Mouse (Mus musculus): ENCODE results near the gene Stam2. TPM values are rescaled to one million over a fixed set of nuclear protein-coding genes. Genes with fewer than 3 reads are reported as not detected.
A peak's percentile ranks its signal among the peaks of the same experiment; 100 is the strongest.

The Stam2 gene
- polyA plus RNA-seq, 1 experiment from 2014 or later, result 45.9 TPM

DNA sequence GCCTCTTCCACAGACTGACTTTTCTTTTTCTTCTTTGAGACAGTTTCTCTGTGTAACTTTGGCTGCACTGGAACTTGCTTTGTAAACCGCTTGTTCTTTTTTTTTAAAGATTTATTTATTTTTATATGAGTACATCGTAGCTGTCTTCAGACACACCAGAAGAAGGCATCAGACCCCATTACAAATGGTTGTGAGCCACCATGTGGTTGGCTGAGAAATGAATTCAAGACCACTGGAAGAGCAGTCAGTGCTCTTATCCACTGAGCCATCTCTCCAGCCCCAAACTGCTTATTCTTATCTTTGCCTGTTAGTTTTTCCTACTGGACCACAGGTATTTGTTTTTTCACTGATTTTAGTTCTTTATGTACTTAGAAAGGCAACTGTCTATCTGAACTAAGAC, 31.3 kb downstream of the Stam2 start:
- ATAC-seq (ENCODE audit: low FRiP score) (no peak), DNase-seq (ENCODE audit: low spot score) (no peak)
- no peaks in the 10 kb centered on the region for H3K9me3 ChIP-seq (ENCODE audit: control insufficient read depth, low read length)
- H3K27ac ChIP-seq (ENCODE audit: low read depth, low read length), result no peak overlapping the region
- WGBS, result 96% methylated on average over 2 of the region's 2 CpGs
- no peak overlapping the region for H3K4me3 ChIP-seq (ENCODE audit: low read depth, low read length)
- H3K36me3 ChIP-seq (ENCODE audit: control insufficient read depth, insufficient read depth, low read length), result peaks cover 5% of the 10 kb centered on the region; the same call in 1 of the 2 replicates
- no peak overlapping the region for H3K9ac ChIP-seq (ENCODE audit: low read depth, low read length)
- no peak overlapping the region for H3K4me2 ChIP-seq (replicated peaks; ENCODE audit: low read depth, low read length)
- H3K27me3 ChIP-seq (ENCODE audit: control insufficient read depth, insufficient read depth, low read length), result no peaks in the 10 kb centered on the region
- no peaks in the 10 kb centered on the region for H3K4me1 ChIP-seq (replicated peaks; ENCODE audit: control insufficient read depth, insufficient read depth, low read length)

DNA sequence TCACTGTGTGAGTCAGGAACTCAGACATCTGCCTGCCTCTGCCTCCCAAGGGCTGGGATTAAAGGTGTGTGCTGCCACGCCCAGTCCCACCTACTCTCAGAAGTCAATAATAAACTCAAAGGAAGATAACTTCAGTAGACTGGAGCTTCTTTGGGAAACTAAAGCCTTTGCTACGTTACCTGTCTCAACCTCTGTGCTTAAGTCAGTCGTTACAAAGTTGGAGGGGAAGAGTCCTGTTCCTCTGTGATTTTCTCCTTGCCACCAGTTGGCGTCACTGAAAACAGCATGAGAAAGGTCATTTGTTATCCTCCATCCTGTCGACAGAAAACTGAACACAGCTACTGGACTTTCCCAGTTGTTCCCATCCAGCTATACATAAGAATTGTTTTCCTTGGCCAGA, 32.7 kb downstream of the Stam2 start:
- ATAC-seq (ENCODE audit: low FRiP score), result no peak

DNA sequence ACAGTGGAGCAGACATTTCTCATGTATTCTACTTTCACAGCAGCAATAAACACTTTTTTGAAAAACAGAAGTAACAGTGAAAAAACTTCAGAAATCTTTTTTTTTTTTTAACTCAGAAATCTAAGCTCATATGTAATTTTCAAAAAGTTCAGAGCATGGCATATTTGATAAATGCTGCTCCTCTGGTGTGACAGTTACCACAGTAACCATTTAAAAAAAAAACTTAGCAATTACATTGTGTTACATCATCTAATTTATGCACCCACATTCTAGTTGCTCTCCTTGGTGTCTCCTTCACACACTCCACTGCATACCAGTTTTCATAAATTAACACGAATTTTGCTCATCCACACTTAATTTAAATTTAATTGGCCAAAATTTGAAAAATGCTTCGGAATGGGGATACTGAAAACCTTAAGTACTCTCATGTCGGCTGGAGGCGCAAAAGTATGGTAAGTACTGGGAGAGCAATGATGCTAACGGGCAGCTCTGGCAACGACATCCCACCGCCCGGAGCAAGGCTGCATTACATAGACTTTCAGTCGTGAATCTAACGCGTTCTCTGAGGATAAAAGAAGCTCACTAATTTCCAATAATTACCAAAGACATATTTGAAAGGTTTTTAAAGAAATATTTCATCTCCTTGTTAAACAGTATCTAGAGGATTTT, 40.6 kb downstream of the Stam2 start:
- H3K4me2 ChIP-seq (replicated peaks; ENCODE audit: low read depth, low read length), result no peak overlapping the region
- ATAC-seq (ENCODE audit: low FRiP score) (no peak), DNase-seq (ENCODE audit: low spot score) (no peak)
- H3K4me1 ChIP-seq (replicated peaks; ENCODE audit: control insufficient read depth, insufficient read depth, low read length), result no peaks in the 10 kb centered on the region
- H3K27me3 ChIP-seq (ENCODE audit: control insufficient read depth, insufficient read depth, low read length), result no peaks in the 10 kb centered on the region
- H3K27ac ChIP-seq (ENCODE audit: low read depth, low read length), result no peak overlapping the region
- peaks cover 3% of the 10 kb centered on the region; the same call in 1 of the 2 replicates for H3K36me3 ChIP-seq (ENCODE audit: control insufficient read depth, insufficient read depth, low read length)
- WGBS, result 89% methylated on average over 11 of the region's 11 CpGs
- H3K9me3 ChIP-seq (ENCODE audit: control insufficient read depth, low read length), result no peaks in the 10 kb centered on the region
- no peak overlapping the region for H3K9ac ChIP-seq (ENCODE audit: low read depth, low read length)
- no peak overlapping the region for H3K4me3 ChIP-seq (ENCODE audit: low read depth, low read length)

More for the DNA sequence above, 32.7 kb downstream of the Stam2 start:
- no peaks in the 10 kb centered on the region for H3K27me3 ChIP-seq (ENCODE audit: control insufficient read depth, insufficient read depth, low read length)
- no peaks in the 10 kb centered on the region for H3K4me1 ChIP-seq (replicated peaks; ENCODE audit: control insufficient read depth, insufficient read depth, low read length)
- H3K9ac ChIP-seq (ENCODE audit: low read depth, low read length), result no peak overlapping the region
- no peak overlapping the region for H3K4me3 ChIP-seq (ENCODE audit: low read depth, low read length)
- H3K27ac ChIP-seq (ENCODE audit: low read depth, low read length), result no peak overlapping the region
- no peak for DNase-seq (ENCODE audit: low spot score)
- H3K36me3 ChIP-seq (ENCODE audit: control insufficient read depth, insufficient read depth, low read length), result peaks cover 2% of the 10 kb centered on the region; the same call in 1 of the 2 replicates
- H3K9me3 ChIP-seq (ENCODE audit: control insufficient read depth, low read length), result no peaks in the 10 kb centered on the region
- 91% methylated on average over 5 of the region's 5 CpGs for WGBS
- H3K4me2 ChIP-seq (replicated peaks; ENCODE audit: low read depth, low read length), result no peak overlapping the region

DNA sequence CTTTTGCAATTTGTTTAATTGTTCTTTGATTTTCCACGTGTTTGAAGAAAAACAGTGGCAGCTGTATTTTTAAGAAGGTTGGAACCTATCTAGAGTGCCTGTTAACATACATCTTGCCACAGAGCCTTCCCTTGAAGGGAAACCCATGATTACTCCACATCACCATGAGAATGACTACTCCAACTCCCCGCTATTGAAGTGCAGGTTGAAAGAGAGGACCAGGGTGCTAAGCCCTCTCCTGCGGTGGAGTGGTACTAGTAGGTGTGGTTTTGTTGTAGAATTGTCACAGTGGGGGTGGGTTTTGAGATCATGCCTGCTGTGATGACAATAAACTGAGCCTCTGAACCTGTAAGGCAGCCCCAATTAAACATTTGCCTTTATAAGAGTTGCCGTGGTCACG, 41.7 kb downstream of the Stam2 start:
- Histone ChIP-seq H3K27me3 (ENCODE audit: control insufficient read depth, insufficient read depth, low read length) (no peaks in the 10 kb centered on the region), H3K27ac (ENCODE audit: low read depth, low read length) (no peak overlapping the region), H3K4me3 (ENCODE audit: low read depth, low read length) (no peak overlapping the region), H3K36me3 (ENCODE audit: control insufficient read depth, insufficient read depth, low read length) (peaks cover 3% of the 10 kb centered on the region; the same call in 1 of the 2 replicates), H3K4me1 (replicated peaks; ENCODE audit: control insufficient read depth, insufficient read depth, low read length) (no peaks in the 10 kb centered on the region), H3K4me2 (replicated peaks; ENCODE audit: low read depth, low read length) (no peak overlapping the region), H3K9me3 (ENCODE audit: control insufficient read depth, low read length) (no peaks in the 10 kb centered on the region), H3K9ac (ENCODE audit: low read depth, low read length) (no peak overlapping the region)
- ATAC-seq (ENCODE audit: low FRiP score) (no peak), DNase-seq (ENCODE audit: low spot score) (no peak)
- 65% methylated on average over 5 of the region's 5 CpGs for WGBS

DNA sequence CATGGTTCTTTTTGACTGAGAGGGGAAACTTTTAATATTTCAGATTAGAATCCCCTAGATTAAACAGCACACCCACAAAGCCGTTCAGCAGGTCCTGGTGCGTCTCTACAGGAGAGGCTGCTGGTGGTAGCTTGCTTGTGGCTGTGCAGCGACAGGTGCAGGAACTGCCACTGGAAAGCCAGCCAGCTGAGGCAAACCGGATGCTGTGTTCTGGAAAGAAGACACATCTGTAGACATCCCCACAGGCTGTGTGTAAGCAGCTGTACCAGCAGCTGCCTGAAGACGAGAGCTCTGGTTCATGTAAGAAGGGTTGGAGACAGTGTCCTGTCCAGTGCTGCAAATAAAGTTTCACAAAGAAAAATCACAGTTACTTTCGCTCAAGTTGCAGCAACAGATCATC, 47.5 kb downstream of the Stam2 start:
- Histone ChIP-seq H3K4me2 (replicated peaks; ENCODE audit: low read depth, low read length) (no peak overlapping the region), H3K27ac (ENCODE audit: low read depth, low read length) (no peak overlapping the region), H3K9ac (ENCODE audit: low read depth, low read length) (no peak overlapping the region), H3K36me3 (ENCODE audit: control insufficient read depth, insufficient read depth, low read length) (peaks cover 3% of the 10 kb centered on the region; the same call in 1 of the 2 replicates), H3K4me3 (ENCODE audit: low read depth, low read length) (no peak overlapping the region), H3K4me1 (replicated peaks; ENCODE audit: control insufficient read depth, insufficient read depth, low read length) (no peaks in the 10 kb centered on the region), H3K27me3 (ENCODE audit: control insufficient read depth, insufficient read depth, low read length) (no peaks in the 10 kb centered on the region), H3K9me3 (ENCODE audit: control insufficient read depth, low read length) (no peaks in the 10 kb centered on the region)
- ATAC-seq (ENCODE audit: low FRiP score) (no peak), DNase-seq (ENCODE audit: low spot score) (no peak)
- 90% methylated on average over 6 of the region's 6 CpGs for WGBS

DNA sequence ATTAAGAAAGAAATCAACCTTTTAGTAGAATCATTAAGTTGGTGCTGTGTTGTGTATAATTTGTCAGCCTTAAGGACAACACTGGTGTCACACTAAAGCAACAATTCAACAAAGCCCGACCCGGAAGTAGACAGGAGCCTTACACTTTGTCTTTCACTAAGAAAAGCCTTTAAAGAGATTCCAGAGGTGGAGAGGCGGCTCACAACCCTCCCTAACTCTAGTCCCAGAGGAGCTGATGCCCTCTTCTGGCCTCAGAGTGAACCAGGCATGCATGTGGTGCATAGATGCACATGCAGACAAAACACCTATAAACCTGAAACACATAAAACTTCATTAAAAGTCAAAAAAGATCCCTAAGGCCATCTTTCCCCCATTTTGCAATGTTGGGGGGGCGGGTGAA, 50.3 kb downstream of the Stam2 start:
- WGBS, result 70% methylated on average over 4 of the region's 4 CpGs
- Histone ChIP-seq H3K36me3 (ENCODE audit: control insufficient read depth, insufficient read depth, low read length) (no peaks in the 10 kb centered on the region), H3K4me2 (replicated peaks; ENCODE audit: low read depth, low read length) (no peak overlapping the region), H3K4me3 (ENCODE audit: low read depth, low read length) (no peak overlapping the region), H3K27me3 (ENCODE audit: control insufficient read depth, insufficient read depth, low read length) (no peaks in the 10 kb centered on the region), H3K27ac (ENCODE audit: low read depth, low read length) (no peak overlapping the region), H3K4me1 (replicated peaks; ENCODE audit: control insufficient read depth, insufficient read depth, low read length) (no peaks in the 10 kb centered on the region), H3K9me3 (ENCODE audit: control insufficient read depth, low read length) (no peaks in the 10 kb centered on the region), H3K9ac (ENCODE audit: low read depth, low read length) (no peak overlapping the region)
- DNase-seq (ENCODE audit: low spot score), result no peak
- ATAC-seq (ENCODE audit: low FRiP score), result no peak

DNA sequence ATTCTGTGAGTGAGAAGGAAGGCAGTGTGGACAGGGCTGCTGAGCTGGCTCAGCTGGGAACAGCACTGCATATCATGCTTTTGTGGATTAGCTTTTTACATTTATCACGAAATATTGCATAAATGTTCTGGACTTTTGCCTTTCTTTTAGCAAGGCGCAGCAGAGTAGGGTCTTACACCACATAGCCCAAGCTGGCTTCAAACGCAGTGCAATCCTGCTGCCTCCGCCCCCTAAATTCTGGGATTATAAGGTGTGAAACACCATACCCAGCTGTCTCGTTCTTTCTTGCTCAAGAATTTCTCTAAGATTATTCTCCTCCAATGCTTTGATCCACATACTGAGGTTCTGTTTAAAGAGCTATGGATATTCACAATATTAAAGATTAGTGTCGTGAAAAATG, 55.5 kb downstream of the Stam2 start:
- H3K9me3 ChIP-seq (ENCODE audit: control insufficient read depth, low read length), result no peaks in the 10 kb centered on the region
- H3K27me3 ChIP-seq (ENCODE audit: control insufficient read depth, insufficient read depth, low read length), result no peaks in the 10 kb centered on the region
- H3K4me1 ChIP-seq (replicated peaks; ENCODE audit: control insufficient read depth, insufficient read depth, low read length), result no peaks in the 10 kb centered on the region
- WGBS, result 87% methylated on average over 6 of the region's 6 CpGs
- no peak overlapping the region for H3K9ac ChIP-seq (ENCODE audit: low read depth, low read length)
- no peak overlapping the region for H3K4me3 ChIP-seq (ENCODE audit: low read depth, low read length)
- H3K36me3 ChIP-seq (ENCODE audit: control insufficient read depth, insufficient read depth, low read length), result no peaks in the 10 kb centered on the region
- DNase-seq (ENCODE audit: low spot score), result no peak
- no peak for ATAC-seq (ENCODE audit: low FRiP score)
- H3K4me2 ChIP-seq (replicated peaks; ENCODE audit: low read depth, low read length), result no peak overlapping the region
- H3K27ac ChIP-seq (ENCODE audit: low read depth, low read length), result no peak overlapping the region

DNA sequence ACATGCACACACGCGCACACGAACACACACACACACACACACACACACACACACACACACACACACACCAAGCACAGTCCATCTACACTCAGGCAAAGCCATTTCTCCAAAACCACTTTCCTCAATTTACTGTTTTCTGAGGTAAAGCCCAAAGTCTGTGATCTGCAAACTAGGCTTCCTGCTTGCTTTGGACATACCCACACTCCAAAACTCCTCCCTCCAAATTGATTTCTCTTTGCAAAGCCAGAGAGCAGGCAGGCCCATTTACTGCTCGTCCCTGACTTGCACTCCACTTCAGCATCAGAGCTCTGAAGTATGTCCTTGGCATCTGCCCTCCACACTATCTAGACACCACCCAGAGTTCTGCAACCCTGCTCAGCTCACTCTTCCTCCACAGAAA, 64.5 kb downstream of the Stam2 start:
- Histone ChIP-seq H3K27ac (ENCODE audit: low read depth, low read length) (no peak overlapping the region), H3K27me3 (ENCODE audit: control insufficient read depth, insufficient read depth, low read length) (peaks cover 11% of the 10 kb centered on the region), H3K4me1 (replicated peaks; ENCODE audit: control insufficient read depth, insufficient read depth, low read length) (no peaks in the 10 kb centered on the region), H3K4me2 (replicated peaks; ENCODE audit: low read depth, low read length) (no peak overlapping the region), H3K9ac (ENCODE audit: low read depth, low read length) (no peak overlapping the region), H3K4me3 (ENCODE audit: low read depth, low read length) (no peak overlapping the region), H3K36me3 (ENCODE audit: control insufficient read depth, insufficient read depth, low read length) (no peaks in the 10 kb centered on the region), H3K9me3 (ENCODE audit: control insufficient read depth, low read length) (no peaks in the 10 kb centered on the region)
- DNase-seq (ENCODE audit: low spot score), result no peak
- ATAC-seq (ENCODE audit: low FRiP score), result no peak
- 57% methylated on average over 4 of the region's 4 CpGs for WGBS

DNA sequence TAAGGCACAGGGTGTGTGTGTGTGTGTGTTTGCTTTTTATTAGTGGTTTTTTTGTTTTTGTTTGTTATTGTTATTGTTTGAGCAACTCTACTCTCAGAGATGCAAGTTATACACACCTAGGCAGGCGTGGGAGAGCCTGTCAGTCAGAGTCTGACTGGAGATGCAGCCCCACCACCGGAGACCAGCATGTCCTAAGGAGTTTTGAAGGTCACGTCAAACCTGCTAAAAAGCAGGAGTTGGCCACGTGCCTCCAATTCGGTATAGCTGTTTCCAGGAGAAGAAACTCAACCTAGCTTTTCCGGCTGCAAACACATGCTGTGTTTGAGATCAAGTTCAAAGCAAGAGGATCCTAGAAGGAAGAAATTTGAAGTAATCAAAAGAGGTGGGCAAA, 65.2 kb downstream of the Stam2 start:
- Histone ChIP-seq H3K9me3 (ENCODE audit: control insufficient read depth, low read length) (no peaks in the 10 kb centered on the region), H3K27me3 (ENCODE audit: control insufficient read depth, insufficient read depth, low read length) (peaks cover 11% of the 10 kb centered on the region), H3K4me1 (replicated peaks; ENCODE audit: control insufficient read depth, insufficient read depth, low read length) (no peaks in the 10 kb centered on the region), H3K9ac (ENCODE audit: low read depth, low read length) (no peak overlapping the region), H3K27ac (ENCODE audit: low read depth, low read length) (no peak overlapping the region), H3K4me2 (replicated peaks; ENCODE audit: low read depth, low read length) (peak overlapping the region; percentile 91; the same call in 1 of the 2 replicates), H3K36me3 (ENCODE audit: control insufficient read depth, insufficient read depth, low read length) (no peaks in the 10 kb centered on the region), H3K4me3 (ENCODE audit: low read depth, low read length) (no peak overlapping the region)
- ATAC-seq (ENCODE audit: low FRiP score), result no peak
- 14% methylated on average over 6 of the region's 6 CpGs for WGBS
- no peak for DNase-seq (ENCODE audit: low spot score)
